Mouse (Mus musculus) layer of hippocampus, adult 18-20 months (tissue): ENCODE data around the gene Dnajb3. TPM values are rescaled to one million over a fixed set of nuclear protein-coding genes. Genes with fewer than 3 reads are reported as not detected.
"Not testable (repeated sequence)": the region's sequence is repeated elsewhere in the genome, so short reads cannot be mapped to it uniquely, and the experiment has no call there.

ENCODE experiments used
- DNase-seq, 2 experiments: peaks; one replicate each; pipeline ENCODE4 v3.0.0; 2022; ENCODE audit warnings: low spot score in 2 of 2
- total RNA-seq, 2 experiments: library from RNA; stranded (reverse); gene quantifications; 2 replicates each; pipeline ENCODE4 v1.2.3; 2021

Gene Dnajb3
- total RNA-seq, 2 experiments from 2014 or later: 2.9 to 3.2 TPM

DNA sequence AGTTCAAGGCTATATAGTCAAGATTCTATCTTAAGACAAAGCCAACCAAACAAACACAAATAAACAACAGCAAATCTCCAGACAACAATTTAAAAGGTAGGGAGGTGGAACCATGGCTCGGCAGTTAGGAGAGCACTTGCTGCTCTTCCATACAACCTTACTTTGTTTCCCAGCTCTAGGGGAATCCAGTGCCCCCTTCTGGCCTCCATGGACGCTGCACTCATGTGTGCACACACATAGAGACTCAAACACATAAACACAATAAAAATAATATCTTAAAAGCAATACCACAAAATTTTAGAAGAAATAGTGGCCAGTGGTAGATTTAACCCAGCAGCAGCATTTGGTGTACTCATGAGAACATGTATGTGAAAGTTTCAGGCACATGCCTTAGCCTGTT lies 11.6 kb upstream of the Dnajb3 start:
- peak in 1 of 2 experiments; percentile 1 for DNase-seq

DNA sequence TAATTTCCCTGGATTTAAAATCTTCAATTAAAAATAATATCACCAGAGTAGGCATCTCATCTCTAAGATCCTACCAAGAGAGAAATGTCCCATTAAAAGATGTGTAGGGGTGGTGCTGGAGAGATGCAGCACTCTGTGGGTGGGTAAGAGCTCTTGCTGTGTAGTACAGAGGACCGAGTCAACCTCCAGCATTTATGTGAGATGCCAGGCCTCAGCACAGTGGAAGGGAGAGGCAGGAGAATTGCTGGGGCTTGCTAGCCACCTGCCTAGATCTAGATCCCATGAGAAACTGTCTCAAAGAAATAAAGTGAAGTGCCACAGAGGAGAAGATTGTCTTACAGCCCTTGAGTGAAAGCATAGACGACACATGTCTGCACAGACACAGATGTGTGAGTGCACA lies 11.0 kb upstream of the Dnajb3 start:
- DNase-seq: no peak

DNA sequence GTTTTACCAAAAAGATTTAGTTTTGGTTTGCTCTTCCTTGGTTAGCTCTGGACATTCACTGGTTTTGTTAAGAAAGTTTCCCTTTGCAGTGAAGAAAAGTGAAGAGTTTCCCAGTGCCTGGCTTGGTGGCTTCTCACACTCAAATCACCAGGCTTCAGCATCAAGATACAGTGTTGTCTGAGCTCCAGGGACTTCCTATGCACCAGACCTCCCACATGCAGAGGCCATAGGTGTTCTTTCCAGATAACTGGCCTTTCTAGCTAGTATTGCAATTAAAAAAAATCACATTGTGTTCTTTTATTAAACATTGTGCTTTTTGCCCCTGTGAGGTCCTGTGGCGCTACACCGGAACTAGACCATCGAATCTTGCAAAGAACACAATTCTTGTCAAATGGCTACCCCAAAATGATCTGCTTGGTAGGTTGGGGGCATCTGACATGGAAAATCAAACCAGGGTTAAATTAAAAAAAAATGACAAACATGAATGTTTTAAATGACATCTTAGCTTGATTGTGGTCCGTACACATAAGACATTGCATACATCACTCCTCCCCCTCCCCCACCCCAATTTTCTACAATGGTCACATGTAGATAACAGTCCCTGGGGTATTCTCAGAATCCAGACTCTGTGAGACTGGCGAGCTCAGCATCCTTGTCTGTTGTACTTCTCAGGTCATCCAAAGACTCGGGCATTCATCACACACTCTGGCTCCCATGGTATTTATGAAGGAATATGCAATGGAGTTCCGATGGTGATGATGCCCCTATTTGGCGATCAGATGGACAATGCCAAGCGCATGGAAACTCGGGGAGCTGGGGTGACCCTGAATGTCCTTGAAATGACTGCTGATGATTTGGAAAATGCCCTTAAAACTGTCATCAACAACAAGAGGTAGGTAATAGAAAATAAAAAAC lies 10.1 kb upstream of the Dnajb3 start:
- no peak for DNase-seq

DNA sequence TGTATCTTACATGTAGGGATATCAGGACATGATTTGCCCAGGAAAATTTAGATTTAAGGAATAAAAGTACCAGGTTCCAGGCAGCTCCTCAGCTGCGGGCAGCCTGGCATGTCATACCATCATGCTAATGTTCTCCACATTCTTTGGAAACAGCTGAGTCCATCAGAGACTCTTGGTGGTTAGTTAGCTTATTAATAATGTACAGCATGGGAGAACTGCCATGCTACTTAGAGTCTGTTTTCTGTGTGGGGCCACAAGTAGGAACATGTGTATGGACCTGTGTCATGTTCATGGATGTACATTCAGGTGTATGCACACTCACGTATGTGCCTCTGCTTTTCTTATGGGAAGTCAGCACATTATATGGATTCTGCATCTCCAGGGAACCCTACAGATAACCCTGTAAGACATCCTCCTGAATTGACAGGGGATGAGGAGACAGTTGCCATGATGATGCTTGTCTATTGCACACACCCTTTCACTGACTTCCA lies 8.9 kb upstream of the Dnajb3 start:
- no peak for DNase-seq

DNA sequence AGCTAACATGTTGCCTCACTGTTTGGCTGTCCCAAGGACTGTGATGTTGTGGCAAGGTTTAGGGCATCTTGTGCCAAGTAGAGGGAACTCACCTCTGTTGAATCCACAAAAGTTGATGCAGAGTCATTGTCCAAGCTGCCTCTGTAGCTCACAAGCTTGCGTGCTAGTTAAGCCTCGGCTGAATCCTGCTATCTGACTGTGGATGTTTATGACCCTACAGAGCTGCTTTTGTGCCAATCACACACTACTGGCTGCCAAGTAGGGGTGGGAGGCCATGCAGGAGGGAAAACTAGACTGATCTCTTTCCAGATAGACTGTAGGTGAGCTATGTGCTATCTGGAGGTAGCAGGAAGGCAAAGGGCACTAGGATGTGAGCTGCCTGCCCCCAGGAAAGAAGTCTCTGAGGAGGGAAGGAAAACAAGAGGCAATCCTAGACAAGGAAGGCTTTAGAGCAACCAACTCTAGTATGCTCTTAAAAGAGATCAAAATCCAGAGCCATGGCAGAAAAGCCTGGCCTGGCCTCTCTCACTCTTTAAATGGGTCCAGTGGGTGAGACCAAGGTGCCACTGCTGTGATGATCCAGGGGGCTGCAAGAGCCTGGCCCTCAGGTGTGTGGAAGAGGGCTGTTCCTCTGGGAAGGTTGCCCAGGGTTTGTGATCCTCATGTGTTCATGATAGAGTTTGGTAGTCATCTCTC lies 8.3 kb upstream of the Dnajb3 start:
- peak in 1 of 2 experiments; percentile 2 for DNase-seq

DNA sequence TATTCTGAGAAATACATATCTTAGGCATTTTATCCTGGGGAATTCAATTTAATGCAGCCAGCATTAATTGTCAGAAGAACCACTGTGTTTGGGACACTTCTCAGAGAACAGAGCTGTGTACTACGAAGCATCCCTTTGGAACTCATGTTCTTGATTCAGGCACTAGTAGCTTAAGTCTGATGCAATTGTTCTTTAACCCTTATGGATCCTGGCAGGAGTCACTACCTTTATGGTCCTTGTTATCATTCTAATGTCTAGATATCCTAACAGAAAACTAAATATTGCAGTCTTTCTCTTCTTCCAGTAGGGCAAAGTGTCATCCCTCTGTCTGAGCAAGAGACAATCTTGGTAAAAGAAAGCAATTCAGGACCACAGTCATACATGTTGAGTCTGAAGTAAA lies 7.5 kb upstream of the Dnajb3 start:
- no peak for DNase-seq

DNA sequence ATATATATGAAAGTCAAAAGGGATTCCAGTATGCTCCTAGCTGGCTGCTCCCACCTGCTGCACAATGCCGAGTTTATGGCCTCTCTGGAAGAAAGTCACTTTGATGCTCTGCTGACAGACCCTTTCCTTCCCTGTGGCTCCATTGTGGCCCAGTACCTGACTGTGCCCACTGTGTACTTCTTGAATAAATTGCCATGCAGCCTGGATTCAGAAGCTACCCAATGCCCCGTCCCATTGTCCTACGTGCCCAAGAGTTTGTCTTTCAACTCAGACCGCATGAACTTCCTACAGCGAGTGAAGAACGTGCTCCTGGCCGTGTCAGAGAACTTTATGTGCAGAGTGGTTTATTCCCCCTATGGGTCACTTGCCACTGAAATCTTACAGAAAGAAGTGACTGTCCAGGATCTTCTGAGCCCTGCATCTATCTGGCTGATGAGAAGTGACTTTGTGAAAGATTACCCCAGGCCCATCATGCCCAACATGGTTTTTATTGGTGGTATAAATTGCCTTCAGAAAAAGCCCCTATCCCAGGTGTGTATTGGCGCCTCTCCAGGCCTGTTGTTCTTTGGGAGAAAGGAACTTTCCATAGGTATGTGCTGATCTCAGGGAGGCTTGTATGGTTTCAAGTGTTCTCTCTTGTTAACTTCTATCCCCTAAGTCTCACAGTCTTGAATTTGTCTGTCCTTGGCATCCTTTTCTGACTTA lies 6.9 kb upstream of the Dnajb3 start:
- DNase-seq: peak in 1 of 2 experiments; percentile 3

DNA sequence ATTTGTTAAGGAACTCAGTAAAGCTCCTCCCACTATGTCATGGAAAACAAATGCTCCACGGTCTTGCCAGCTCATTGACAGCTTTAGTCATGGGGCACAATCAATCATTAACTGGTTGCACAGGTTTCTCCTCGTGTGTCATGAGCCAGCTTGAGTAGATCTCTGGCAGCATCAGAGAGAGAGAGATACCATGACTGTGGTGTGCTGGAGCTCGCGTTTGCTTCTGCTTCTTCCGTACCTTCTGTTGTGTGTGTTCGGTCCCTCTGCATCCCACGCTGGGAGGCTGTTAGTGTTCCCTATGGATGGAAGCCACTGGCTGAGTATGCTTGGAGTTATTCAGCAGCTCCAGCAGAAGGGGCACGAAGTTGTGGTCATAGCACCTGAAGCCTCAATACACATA lies 6.2 kb upstream of the Dnajb3 start, which contains the start of gene Ugt1a1:
Gene Ugt1a1 (plus strand): TSS at position 148 of the 400 bp plus-strand sequence.
- peak in 1 of 2 experiments; percentile 2 for DNase-seq

DNA sequence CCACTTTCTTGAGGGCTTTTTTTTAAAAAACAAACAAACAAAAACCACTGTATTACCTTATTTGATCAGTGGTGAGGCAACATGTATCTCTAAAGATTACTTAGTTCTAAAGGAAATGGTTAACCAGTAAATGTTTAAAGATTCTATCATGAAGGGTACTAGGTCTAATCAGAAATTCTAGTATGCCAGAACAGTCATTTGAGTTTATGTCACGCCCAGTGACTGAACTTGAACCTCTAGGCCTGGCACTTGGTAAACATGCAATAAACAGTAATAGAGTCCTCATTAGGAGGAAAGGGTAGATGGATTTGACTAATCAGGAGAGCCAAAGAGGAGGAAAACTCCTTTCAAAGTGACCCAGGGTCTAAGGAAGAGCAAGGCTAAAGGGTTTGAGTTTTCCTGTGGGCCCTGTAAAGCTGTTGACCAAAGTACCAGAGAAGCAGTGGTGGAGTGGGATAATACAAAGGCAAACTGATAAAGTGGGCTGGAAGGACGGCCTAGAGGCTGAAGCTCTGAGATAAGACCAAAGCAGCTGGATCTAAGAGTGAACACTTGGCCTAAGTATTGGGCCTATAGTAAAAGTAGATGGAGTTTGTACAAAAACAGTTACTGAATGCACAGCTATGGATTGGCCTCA lies 1.4 kb upstream of the Dnajb3 start:
- no peak for DNase-seq

DNA sequence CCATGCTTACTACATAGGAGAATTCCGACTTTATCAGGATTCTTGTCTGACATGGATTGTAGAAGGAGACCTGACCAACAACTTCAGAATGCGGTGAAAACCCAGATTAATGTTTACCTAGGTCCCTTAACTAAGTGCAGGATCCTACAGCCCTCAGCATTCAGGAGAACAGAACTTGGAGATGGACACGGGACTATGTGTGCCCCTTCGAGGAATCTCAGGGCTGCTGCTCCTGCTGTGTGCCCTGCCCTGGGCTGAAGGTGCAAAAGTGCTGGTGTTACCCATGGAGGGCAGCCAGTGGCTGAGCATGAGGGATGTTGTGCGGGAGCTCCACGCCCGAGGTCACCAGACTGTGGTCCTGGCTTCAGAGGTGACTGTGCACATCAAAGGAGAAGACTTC lies 5.1 kb downstream of the Dnajb3 start, which contains the start of gene Ugt1a2:
Gene Ugt1a2 (plus strand): TSS at position 146 of the 400 bp plus-strand sequence.
- no peak for DNase-seq

DNA sequence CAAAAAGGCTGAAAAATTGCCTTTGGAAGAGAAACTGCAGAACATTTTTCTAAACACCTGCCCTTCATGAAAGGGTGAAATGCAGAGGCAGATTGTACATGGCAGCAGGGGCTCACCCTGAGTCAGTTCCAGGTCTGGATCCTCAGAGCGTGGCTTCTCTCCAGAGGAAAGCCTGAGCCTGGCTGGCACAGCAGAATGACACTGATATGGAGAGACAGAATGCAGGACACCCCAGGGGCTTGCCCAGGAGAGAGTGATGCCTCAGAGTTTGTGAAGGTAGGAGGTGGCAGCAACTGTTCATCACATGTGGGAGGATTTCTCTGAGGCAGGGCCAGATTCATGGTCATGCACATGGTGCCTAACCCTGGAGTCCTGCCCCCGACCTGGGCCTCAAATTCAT lies 5.6 kb downstream of the Dnajb3 start:
- DNase-seq: no peak

DNA sequence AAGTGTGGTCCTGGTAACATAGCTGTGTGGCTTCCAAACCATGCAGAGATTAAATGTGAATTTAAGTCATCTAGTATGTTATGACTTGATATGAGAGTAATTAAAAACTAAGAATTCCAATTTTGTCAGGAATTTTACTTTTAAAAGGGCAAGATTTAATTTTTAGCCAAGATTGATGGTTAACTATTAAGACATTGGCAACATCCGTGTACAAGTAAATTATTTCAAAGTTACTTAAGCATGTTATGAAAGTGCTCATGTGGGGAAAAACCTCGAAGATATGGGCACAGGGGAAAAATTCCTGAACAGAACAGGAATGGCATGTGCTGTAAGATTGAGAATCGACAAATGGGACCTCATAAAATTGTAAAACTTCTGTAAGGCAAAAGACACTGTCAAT lies 8.1 kb downstream of the Dnajb3 start:
- no peak for DNase-seq

DNA sequence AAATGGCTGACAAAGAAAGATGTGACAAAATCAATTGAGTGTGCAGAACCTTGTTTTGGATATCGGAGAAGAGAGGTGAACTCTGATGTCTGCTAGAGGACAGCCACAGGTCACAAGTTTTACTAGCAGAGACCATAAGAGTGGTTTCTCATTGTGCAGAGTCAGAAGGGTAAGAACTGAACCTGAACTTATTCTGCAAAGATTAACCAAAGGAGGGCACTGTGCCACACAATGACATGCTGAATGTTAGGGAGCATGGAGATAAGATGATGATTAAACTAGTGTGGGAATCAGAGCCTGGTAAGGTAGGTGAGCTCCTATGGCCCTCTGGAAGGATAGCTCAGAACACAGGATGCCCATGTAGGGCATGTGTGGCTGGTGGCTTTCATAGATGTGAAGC lies 9.9 kb downstream of the Dnajb3 start:
- no peak for DNase-seq

DNA sequence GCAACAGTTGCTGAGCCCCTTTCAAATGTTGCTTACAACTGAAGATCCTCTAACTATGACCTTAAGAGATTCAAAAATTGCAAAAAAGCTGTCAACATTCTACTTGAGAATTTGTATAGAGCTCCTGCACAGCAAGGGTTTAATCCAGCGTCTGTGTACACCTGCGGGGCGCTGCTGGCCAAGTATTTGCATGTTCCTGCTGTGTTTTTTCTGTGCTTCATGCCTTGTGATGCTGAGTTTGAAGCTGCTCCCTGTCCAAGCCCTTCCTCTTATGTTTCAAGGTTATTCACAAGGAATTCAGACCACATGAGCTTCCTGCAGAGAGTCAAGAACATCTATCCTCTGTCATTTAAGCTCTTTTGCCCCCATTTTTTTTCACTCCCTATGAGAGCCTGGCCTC lies 13.4 kb downstream of the Dnajb3 start:
- no peak for DNase-seq

DNA sequence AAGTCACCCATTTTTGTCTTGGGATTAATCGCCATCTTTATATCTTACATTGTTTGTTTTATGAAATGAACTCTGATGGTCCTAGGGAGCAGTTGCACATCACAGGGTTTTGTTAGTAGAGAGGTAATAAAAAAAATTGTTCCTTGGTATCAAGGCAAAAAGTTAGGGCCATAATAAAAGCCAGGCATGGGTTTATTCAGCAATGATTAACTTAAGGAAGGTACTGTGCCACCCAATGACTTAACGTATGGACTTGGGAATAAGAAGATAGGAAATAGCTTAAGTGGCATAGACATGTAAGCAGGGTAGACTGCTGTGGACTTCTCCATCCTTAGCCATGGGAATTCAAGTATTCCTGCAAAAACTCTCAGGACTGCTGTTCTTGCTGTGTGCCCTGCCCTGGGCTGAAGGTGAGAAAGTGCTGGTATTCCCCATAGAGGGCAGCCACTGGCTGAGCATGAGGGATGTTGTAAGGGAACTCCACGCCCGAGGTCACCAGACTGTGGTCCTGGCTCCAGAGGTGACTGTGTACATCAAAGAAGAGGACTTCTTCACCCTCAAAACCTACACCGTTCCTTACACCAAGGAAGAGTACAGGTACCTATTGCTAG lies 19.2 kb downstream of the Dnajb3 start:
- DNase-seq: no peak

DNA sequence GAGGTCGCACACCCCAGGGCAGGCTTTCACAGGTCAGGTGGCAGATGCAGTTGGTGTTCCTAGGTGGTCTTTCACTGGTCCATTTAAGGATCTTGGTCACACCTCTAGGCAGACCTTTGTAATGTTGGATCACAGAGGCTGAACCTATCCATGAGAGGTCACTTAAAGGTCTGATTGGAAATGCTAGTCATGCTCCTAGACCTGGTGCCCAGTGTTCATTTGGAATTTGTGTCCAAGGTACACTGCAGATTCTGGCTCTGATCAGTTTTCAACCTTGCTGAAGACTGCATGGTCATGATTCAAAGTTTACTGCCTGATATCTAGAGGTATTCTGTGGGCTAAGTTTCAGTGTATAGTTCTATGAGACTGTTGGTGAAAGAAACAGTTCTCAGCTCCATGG lies 25.9 kb downstream of the Dnajb3 start:
- DNase-seq: no peak

DNA sequence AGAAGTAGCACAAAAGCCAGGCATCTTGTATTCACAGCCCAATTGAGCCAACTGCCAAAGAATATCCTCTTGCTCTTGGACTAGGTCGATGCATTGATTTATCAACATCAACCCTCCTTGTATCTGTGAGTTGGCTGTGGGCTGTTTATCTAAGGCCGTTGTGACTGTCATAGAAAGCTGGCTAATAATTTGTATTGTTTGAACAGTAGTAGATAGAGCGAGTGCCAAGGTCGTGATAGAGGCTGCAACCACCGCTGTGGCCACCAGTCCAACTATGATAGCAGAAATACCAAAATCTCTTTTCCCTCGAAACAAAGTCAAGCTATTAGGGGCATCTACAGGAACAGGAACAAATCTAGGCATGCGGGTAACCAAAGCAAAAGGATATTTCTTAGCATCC lies 33.4 kb downstream of the Dnajb3 start:
- not testable (repeated sequence) for DNase-seq

DNA sequence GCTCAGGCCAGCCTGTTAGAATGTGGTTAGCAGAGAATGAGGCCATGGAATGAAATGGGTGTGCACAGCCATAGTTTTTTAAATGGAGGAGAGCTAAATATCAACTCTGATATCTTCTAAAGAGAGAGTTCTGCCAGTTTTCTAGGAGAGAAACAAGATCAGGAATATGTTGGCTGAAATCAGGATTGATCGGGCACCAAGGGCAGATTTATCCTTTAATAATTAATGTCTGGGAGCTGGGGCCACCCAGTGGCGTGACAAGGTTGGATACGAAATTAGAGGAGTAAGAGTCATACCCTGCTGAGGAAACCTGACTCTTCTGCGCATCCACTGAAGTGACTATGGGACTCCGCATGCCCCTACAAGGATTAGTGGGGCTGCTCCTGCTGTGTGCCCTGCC lies 39.9 kb downstream of the Dnajb3 start, which contains the start of gene Ugt1a5:
Gene Ugt1a5 (plus strand): TSS at position 302 of the 400 bp plus-strand sequence.
- no peak for DNase-seq

DNA sequence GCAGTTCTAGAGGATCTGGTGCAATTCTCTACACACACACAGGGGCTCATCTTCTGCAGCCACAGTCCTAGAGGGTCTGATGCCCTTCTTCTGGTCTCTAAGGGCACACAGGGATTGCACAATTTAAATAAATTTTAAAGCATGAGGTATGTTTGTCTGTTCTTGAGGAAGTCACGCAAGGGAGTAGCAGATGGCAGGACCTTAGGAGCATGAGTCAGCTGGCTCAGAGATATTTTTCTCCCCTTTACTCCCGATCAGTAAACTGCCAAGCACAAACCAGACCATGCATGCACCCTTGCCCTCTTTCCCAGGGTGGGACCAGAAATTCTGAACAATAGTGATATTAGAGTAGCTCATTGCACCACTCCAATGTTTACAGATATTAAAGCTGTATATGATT lies 47.2 kb downstream of the Dnajb3 start:
- DNase-seq: no peak
